Mouse (Mus musculus): ENCODE data around the gene Usp39.

DNA sequence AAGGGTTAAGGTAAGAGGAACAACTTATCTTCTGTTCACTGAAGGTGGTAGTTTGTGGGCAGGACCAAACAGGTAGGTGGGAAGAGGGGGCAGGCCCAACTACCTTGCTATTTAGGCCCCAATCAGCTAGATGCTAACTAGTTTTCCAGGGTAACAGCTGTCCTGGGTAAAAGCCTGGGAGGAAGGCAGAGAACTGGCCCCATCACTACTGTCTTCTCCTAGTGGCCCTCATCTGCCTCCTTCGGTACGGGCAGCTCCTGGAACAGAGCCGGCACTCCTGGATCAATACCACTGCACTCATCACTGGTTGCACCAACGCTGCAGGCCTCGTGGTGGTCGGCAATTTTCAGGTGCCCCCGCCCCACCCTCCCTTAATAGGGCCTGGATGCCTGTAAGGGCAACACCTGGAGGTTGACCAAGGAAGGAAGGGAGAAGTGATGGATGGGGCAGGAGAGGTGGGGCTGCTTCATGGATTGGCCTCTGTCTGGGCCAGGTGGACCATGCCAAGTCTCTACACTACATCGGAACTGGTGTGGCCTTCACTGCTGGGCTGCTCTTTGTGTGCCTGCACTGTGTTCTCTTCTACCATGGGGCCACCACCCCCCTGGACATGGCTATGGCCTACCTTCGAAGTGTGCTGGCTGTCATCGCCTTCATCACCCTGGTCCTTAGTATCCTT is 13.2 kb upstream of the Usp39 start:
- TF ChIP-seq CTCF (IDR thresholded peaks at IDR 0.05; ENCODE audit: extremely low read depth, insufficient read depth, insufficient read length, insufficient replicate concordance), result no peak
- TF ChIP-seq POLR2A (IDR thresholded peaks at IDR 0.05; ENCODE audit: low read depth, low read length), result no peak

Measured in spleen, adult 2 months (tissue).